Mouse (Mus musculus): Measurements from ENCODE around the gene Cbln4.
A peak's percentile ranks its signal among the peaks of the same experiment; 100 is the strongest.

Cbln4 gene

GRCm38 (mm10) chr2:172043235-172043610 is at the start of gene Cbln4:
Cbln4 (minus strand) TSS chr2:172043466.
- DNase-seq, result no peak

GRCm38 (mm10) chr2:172078596-172078995 is 35.3 kb upstream of the Cbln4 start:
- no peak for DNase-seq

- DNase-seq, result no peak
Measured at GRCm38 (mm10) chr2:172076295-172076694, 33.0 kb upstream of the Cbln4 start.

GRCm38 (mm10) chr2:172062876-172063275 is 19.6 kb upstream of the Cbln4 start:
- DNase-seq, result no peak

- DNase-seq, result no peak
Measured at GRCm38 (mm10) chr2:172059747-172060146, 16.5 kb upstream of the Cbln4 start.

- no peak for DNase-seq
Measured at GRCm38 (mm10) chr2:172058936-172059665, 15.8 kb upstream of the Cbln4 start.

- no peak for DNase-seq
Measured at GRCm38 (mm10) chr2:172046002-172046401, 2.7 kb upstream of the Cbln4 start.

GRCm38 (mm10) chr2:172042607-172043234 is 545 bp downstream of the Cbln4 start:
- DNase-seq, result peak; percentile 1

GRCm38 (mm10) chr2:172042125-172042524 is 1.1 kb downstream of the Cbln4 start:
- DNase-seq, result peak; percentile 89

GRCm38 (mm10) chr2:172040859-172041258 is 2.4 kb downstream of the Cbln4 start:
- no peak for DNase-seq

GRCm38 (mm10) chr2:172039601-172040000 is 3.7 kb downstream of the Cbln4 start:
- DNase-seq, result no peak

- no peak for DNase-seq
Measured at GRCm38 (mm10) chr2:172034281-172034680, 9.0 kb downstream of the Cbln4 start.

GRCm38 (mm10) chr2:172025459-172026130 is 17.7 kb downstream of the Cbln4 start:
- no peak for DNase-seq

GRCm38 (mm10) chr2:172006726-172007125 is 36.5 kb downstream of the Cbln4 start:
- no peak for DNase-seq

GRCm38 (mm10) chr2:172005970-172006369 is 37.3 kb downstream of the Cbln4 start:
- peak; percentile 41 for DNase-seq

GRCm38 (mm10) chr2:172004029-172004984 is 39.0 kb downstream of the Cbln4 start:
- no peak for DNase-seq

GRCm38 (mm10) chr2:171996979-171997686 is 46.1 kb downstream of the Cbln4 start:
- peak; percentile 59 for DNase-seq

GRCm38 (mm10) chr2:171994861-171995260 is 48.4 kb downstream of the Cbln4 start:
- no peak for DNase-seq

GRCm38 (mm10) chr2:171994240-171994639 is 49.0 kb downstream of the Cbln4 start:
- no peak for DNase-seq

- no peak for DNase-seq
Measured at GRCm38 (mm10) chr2:171986686-171987085, 56.6 kb downstream of the Cbln4 start.

All from kidney, postnatal 14 days (tissue).